Mouse (Mus musculus) liver, embryonic 13.5 days (tissue): Measurements from ENCODE around the gene Spag16. TPM values are rescaled to one million over a fixed set of nuclear protein-coding genes. Genes with fewer than 3 reads are reported as not detected.

ENCODE experiments used
- polyA plus RNA-seq: library from polyadenylated mRNA; unstranded; fragments of >200 nt; fragmentation: Nextera tagmentation; extraction: Ambion mirVana; gene quantifications from 2 replicates; pipeline ENCODE4 v1.2.1, GENCODE M21; 2015

Spag16 gene
- polyA plus RNA-seq, 1 experiment from 2014 or later = not detected

Other genes with a start within 250 kb of the Spag16 start
- gene Ikzf2, start 139.7 kb upstream of the Spag16 start, polyA plus RNA-seq = 0.69 and 0.82 TPM in 2 replicates